Mouse (Mus musculus) embryonic facial prominence, embryonic 10.5 days (tissue): ENCODE measurements around the gene Ube2o. TPM values are rescaled to one million over a fixed set of nuclear protein-coding genes. Genes with fewer than 3 reads are reported as not detected.
"Not testable (repeated sequence)": the region's sequence is repeated elsewhere in the genome, so short reads cannot be mapped to it uniquely, and the experiment has no call there.

Experiments
- DNase-seq: peaks from one replicate; pipeline ENCODE4 v3.0.0-alpha.2; 2017; ENCODE audit warnings: low spot score
- H3K27ac ChIP-seq: fragments of 300-500 bp; sonication (generic); replicated peaks from 2 replicates; pipeline ENCODE4 v1.5.1; 2016; ENCODE audit warnings: mild to moderate bottlenecking
- H3K27me3 ChIP-seq: fragments of 300-500 bp; sonication (generic); replicated peaks from 2 replicates; pipeline ENCODE4 v1.6.1; 2016; ENCODE audit warnings: low read depth, mild to moderate bottlenecking; ENCODE audit not compliant: poor library complexity, severe bottlenecking
- H3K36me3 ChIP-seq: fragments of 300-500 bp; sonication (generic); replicated peaks from 2 replicates; pipeline ENCODE4 v1.6.1; 2016; ENCODE audit warnings: mild to moderate bottlenecking, moderate library complexity
- H3K4me1 ChIP-seq: fragments of 300-500 bp; sonication (generic); 2 replicates; pipeline ENCODE4 v1.6.1; 2016
- H3K4me3 ChIP-seq: fragments of 300-500 bp; sonication (generic); 2 replicates; pipeline ENCODE4 v1.5.1; 2016; ENCODE audit warnings: mild to moderate bottlenecking, moderate library complexity
- H3K9me3 ChIP-seq: fragments of 300-500 bp; sonication (generic); 2 replicates; pipeline ENCODE4 v1.6.1; 2016; ENCODE audit warnings: mild to moderate bottlenecking
- WGBS: fragments of 180-500 bp; shearing (Covaris S2); methylation state at CpG from one replicate; pipeline ENCODE4 v1.1.7; 2016; 5-methylcytosine and 5-hydroxymethylcytosine counted together
- polyA plus RNA-seq: library from polyadenylated mRNA; unstranded; fragments of >200 nt; fragmentation: Nextera tagmentation; extraction: Ambion mirVana; gene quantifications from 2 replicates; pipeline ENCODE4 v1.2.1, GENCODE M21; 2016

Ube2o gene
- polyA plus RNA-seq, 1 experiment from 2014 or later: 12.4 TPM

DNA sequence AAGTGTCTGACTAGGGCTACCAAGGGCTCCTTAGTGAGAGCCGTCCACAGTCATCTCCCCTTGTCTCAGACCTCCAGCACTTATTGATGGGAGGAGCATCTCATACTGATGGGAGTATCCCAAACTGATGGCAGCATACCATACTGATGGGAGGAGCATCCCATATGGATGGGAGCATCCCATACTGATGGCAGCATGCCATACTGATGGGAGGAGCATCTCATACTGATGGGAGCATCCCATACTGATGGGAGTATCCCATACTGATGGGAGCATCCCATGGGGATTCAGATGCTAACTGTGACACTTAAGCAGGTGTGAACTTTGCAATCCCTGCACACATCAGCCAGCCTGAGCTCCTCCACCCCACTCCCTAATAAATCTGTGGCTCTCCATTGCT, 88.7 kb downstream of the Ube2o start:
- Histone ChIP-seq H3K36me3 (peaks cover 13% of the 10 kb centered on the region), H3K4me1 (peaks cover 26% of the 10 kb centered on the region)
- not testable (repeated sequence) for DNase-seq, H3K4me3 ChIP-seq, H3K27me3 ChIP-seq, H3K27ac ChIP-seq, H3K9me3 ChIP-seq
- 83% methylated on average over 1 of the region's 1 CpGs for WGBS

DNA sequence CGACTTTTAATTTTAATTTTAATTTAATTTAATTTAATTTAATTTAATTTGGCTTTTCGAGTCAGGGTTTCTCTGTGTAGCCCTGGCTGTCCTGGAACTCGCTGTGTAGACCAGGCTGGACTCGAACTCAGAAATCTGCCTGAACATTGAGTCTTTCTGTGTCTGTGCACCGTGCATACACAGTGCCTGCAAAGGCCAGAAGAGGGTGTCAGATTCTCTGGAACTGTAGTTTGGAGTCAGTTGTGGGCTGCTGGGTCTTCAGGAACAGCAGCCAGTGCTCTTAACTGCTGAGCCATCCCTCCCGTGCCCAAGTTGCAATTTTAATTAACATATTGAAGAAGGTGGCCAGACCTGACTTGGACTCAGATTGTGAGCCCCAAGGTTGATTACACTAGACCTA, 89.9 kb downstream of the Ube2o start:
- Histone ChIP-seq H3K36me3 (peaks cover 25% of the 10 kb centered on the region), H3K4me1 (peaks cover 26% of the 10 kb centered on the region), H3K9me3 (0 out of 2 replicates have a peak, but pooled peaks cover 2% of the 10 kb centered on the region), H3K27me3 (no peaks in the 10 kb centered on the region), H3K4me3 (peak overlapping the region; percentile 78), H3K27ac (peak overlapping the region; percentile 97; the same call in 1 of the 2 replicates)
- 70% methylated on average over 6 of the region's 6 CpGs for WGBS
- DNase-seq: no peak

DNA sequence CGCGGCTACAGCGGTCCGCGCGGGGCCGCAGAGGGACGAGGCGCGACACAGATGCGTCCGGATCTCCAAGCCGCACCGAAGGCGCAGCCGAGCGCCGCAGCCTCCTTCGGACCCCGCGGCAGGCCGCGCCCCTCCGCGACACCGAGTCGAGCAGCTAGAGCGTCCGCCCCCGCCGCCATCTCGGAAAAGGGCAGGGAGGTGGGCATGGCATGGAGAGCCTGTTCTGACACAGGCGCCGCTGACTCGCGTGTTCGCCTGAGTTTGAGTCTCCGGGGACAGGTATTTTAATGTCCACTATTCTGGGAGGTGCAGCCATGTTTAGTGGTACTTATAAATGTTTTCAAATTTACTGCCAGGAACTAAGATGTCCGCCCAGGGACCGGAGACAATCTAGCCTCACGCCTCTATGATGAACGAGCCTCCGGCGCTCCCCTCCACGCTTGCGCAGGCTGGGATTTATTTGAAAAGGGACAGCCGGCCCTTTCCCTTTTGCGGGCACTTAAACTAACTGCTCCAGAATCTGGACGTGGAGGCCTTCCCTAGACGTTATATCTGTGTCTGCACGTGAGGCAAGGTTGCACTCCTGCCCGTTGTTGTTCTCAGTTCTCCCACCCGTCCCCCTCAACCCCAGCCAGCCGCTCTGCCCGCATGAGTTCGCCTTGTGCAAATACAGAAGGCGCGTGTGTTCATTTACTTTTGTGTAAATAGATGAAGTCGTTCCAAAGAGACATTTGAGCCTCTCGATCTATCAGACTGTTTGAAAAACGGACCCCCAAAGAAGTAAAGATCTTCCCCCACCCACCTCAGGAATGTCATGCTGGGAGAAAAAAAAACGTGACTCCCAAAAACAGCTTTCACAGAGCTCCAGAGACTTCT, 90.8 kb downstream of the Ube2o start:
- peak overlapping the region; percentile 78 for H3K4me3 ChIP-seq
- no peaks in the 10 kb centered on the region for H3K27me3 ChIP-seq
- H3K27ac ChIP-seq: peak overlapping the region; percentile 97
- H3K4me1 ChIP-seq: peaks cover 26% of the 10 kb centered on the region
- DNase-seq: peak; percentile 93
- peaks cover 34% of the 10 kb centered on the region for H3K36me3 ChIP-seq
- 0 out of 2 replicates have a peak, but pooled peaks cover 2% of the 10 kb centered on the region for H3K9me3 ChIP-seq
- under 1% methylated on average over 62 of the region's 62 CpGs for WGBS

DNA sequence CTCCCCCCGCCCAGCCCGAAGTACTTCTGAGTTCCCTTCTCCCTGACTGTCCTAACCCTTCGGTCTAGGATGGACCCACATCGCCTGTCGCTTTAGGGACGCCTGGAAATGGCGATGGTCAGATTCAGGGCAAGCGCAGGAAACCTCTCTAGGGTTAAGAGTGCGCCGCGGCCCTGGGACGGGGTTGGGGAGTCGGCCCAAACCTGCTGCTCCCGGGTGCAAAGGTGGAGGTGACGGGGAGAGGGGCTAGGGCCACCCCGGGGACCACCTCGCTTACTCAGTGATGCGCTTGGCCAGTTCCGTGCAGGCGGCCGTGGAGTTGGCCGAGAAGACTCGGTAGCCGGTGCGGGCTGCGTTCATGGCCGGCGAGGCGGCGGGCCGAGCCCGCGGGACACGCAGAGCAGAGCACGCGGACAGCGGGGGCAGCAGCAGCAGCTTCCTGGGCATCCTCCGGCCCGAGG, 91.4 kb downstream of the Ube2o start:
- H3K27ac ChIP-seq: peak overlapping the region; percentile 97
- no peaks in the 10 kb centered on the region for H3K27me3 ChIP-seq
- peaks cover 40% of the 10 kb centered on the region for H3K36me3 ChIP-seq
- H3K9me3 ChIP-seq: 0 out of 2 replicates have a peak, but pooled peaks cover 2% of the 10 kb centered on the region
- DNase-seq: no peak
- peak overlapping the region; percentile 78 for H3K4me3 ChIP-seq
- WGBS: under 1% methylated on average over 39 of the region's 39 CpGs
- peaks cover 21% of the 10 kb centered on the region for H3K4me1 ChIP-seq

DNA sequence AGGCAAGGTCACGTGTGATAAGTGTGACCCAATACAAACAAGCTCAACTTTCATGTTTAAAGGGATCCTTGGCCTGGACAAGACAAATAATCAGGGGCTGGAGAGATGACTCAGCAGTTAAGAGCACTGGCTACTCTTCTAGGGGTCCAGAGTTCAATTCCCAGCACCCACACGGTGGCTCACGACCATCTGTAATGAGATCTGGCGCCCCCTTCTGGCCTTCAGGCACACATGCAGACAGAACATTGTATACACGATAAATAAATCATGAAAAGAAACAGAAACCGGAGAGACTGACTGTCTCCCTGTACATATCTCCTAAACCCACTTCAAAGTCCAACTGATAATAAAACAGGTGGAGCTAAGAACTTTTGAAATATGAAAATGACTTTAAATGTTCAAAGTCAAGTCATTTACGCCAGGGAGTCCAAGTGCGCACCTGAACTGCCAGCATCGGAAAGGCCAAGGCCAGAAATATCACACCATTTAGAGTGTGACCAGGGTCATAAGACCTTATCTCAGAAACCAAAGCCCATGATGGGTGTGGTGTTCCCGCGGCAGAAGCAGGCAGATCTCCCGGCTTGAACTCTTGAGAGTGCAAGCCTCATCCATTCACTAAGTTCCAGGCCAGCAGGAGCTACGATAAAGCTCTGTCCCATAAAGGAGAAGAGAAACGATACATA, 92.4 kb downstream of the Ube2o start:
- H3K9me3 ChIP-seq: 0 out of 2 replicates have a peak, but pooled peaks cover 2% of the 10 kb centered on the region
- peak overlapping the region; percentile 97; the same call in 1 of the 2 replicates for H3K27ac ChIP-seq
- peaks cover 50% of the 10 kb centered on the region for H3K36me3 ChIP-seq
- 78% methylated on average over 14 of the region's 14 CpGs for WGBS
- H3K4me1 ChIP-seq: peaks cover 12% of the 10 kb centered on the region
- DNase-seq: no peak
- H3K27me3 ChIP-seq: no peaks in the 10 kb centered on the region
- H3K4me3 ChIP-seq: peak overlapping the region; percentile 78

DNA sequence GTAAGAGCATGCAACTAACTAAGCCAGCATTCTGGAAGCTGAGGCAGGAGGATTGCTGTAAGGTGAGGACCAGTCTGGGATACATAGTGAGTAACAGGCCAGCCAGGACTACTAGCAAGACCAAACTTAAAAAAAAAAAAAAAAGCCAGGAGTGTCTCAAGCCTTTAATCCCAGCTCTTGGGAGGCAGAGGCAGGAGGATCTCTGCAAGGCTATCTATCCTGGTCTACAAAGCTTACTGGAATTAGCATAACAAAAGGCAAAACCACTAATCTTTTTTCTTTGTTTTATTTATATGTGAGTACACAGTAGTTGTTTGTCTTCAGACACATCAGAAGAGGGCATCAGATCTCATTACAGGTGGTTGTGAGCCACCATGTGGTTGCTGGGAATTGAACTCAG, 93.0 kb downstream of the Ube2o start:
- Histone ChIP-seq H3K4me3 (no peak overlapping the region), H3K27ac (no peak overlapping the region), H3K27me3 (no peaks in the 10 kb centered on the region), H3K36me3 (peaks cover 56% of the 10 kb centered on the region), H3K4me1 (peaks cover 11% of the 10 kb centered on the region), H3K9me3 (0 out of 2 replicates have a peak, but pooled peaks cover 2% of the 10 kb centered on the region)
- DNase-seq: no peak

Other genes with a start within 250 kb of the Ube2o start
- 2.3 and 3.3 TPM in 2 replicates for gene Foxj1, start 246.0 kb downstream of the Ube2o start, polyA plus RNA-seq
- 12.7 and 15.7 TPM in 2 replicates for gene Rnf157, start 168.4 kb downstream of the Ube2o start, polyA plus RNA-seq
- 43.7 and 46.4 TPM in 2 replicates for gene Ubald2, start 147.4 kb downstream of the Ube2o start, polyA plus RNA-seq
- gene Qrich2, start 115.2 kb downstream of the Ube2o start, polyA plus RNA-seq: 0.23 and 0.44 TPM in 2 replicates
- 233 and 242 TPM in 2 replicates for gene Prpsap1, start 87.2 kb downstream of the Ube2o start, polyA plus RNA-seq
- 5.9 and 6.5 TPM in 2 replicates for gene Sphk1, start 50.5 kb downstream of the Ube2o start, polyA plus RNA-seq
- gene Aanat, start 5.0 kb upstream of the Ube2o start, polyA plus RNA-seq: not detected in 2 replicates
- gene Rhbdf2, start 45.6 kb upstream of the Ube2o start, polyA plus RNA-seq: 5.5 and 6.1 TPM in 2 replicates
- 0.76 and 1.2 TPM in 2 replicates for gene Prcd, start 72.1 kb upstream of the Ube2o start, polyA plus RNA-seq
- 5.0 and 5.7 TPM in 2 replicates for gene Cygb, start 72.9 kb upstream of the Ube2o start, polyA plus RNA-seq
- not detected in 2 replicates for gene St6galnac1, start 194.1 kb upstream of the Ube2o start, polyA plus RNA-seq
- 18.1 and 23.2 TPM in 2 replicates for gene Mxra7, start 246.6 kb upstream of the Ube2o start, polyA plus RNA-seq